Mouse (Mus musculus): Measurements from ENCODE around the gene Ccdc51. TPM values are rescaled to one million over a fixed set of nuclear protein-coding genes. Genes with fewer than 3 reads are reported as not detected.
"Not testable (repeated sequence)": the region's sequence is repeated elsewhere in the genome, so short reads cannot be mapped to it uniquely, and the experiment has no call there.

Gene Ccdc51
- total RNA-seq, 2 experiments from 2014 or later: 7.6 to 8.1 TPM

GRCm38 (mm10) chr9:109123266-109123665 lies 41.0 kb downstream of the Ccdc51 start:
- Histone ChIP-seq H3K4me3 (no peak overlapping the region), H3K27ac (no peak overlapping the region)
- TF ChIP-seq CTCF (conservative IDR thresholded peaks at IDR 0.05): no peak
- no peak for DNase-seq (ENCODE audit: low spot score in 2 of 2)

GRCm38 (mm10) chr9:109124164-109124563 lies 41.9 kb downstream of the Ccdc51 start:
- Histone ChIP-seq H3K4me3 (no peak overlapping the region), H3K27ac (no peak overlapping the region)
- no peak for TF ChIP-seq CTCF (conservative IDR thresholded peaks at IDR 0.05)
- no peak for DNase-seq (ENCODE audit: low spot score in 2 of 2)

GRCm38 (mm10) chr9:109125043-109125442 lies 42.8 kb downstream of the Ccdc51 start:
- Histone ChIP-seq H3K4me3 (no peak overlapping the region), H3K27ac (no peak overlapping the region)
- TF ChIP-seq CTCF (conservative IDR thresholded peaks at IDR 0.05): no peak
- no peak for DNase-seq (ENCODE audit: low spot score in 2 of 2)

- no peak for TF ChIP-seq CTCF (conservative IDR thresholded peaks at IDR 0.05)
- H3K27ac ChIP-seq: no peak overlapping the region
- no peak overlapping the region for H3K4me3 ChIP-seq
- no peak for DNase-seq (ENCODE audit: low spot score in 2 of 2)
Measured at GRCm38 (mm10) chr9:109125481-109125880, 43.2 kb downstream of the Ccdc51 start.

GRCm38 (mm10) chr9:109127076-109127475 lies 44.8 kb downstream of the Ccdc51 start:
- no peak overlapping the region for H3K4me3 ChIP-seq
- no peak overlapping the region for H3K27ac ChIP-seq
- no peak for TF ChIP-seq CTCF (conservative IDR thresholded peaks at IDR 0.05)
- DNase-seq (ENCODE audit: low spot score in 2 of 2): no peak

- DNase-seq (ENCODE audit: low spot score in 2 of 2): peak in 1 of 2 experiments; percentile 27
- Histone ChIP-seq H3K27ac (no peak overlapping the region), H3K4me3 (no peak overlapping the region)
- TF ChIP-seq CTCF (conservative IDR thresholded peaks at IDR 0.05): peak; percentile 80
Measured at GRCm38 (mm10) chr9:109128211-109128610, 45.9 kb downstream of the Ccdc51 start.

GRCm38 (mm10) chr9:109130076-109130475 lies 47.8 kb downstream of the Ccdc51 start:
- no peak for TF ChIP-seq CTCF (conservative IDR thresholded peaks at IDR 0.05)
- DNase-seq (ENCODE audit: low spot score in 2 of 2): no peak
- H3K27ac ChIP-seq: no peak overlapping the region
- H3K4me3 ChIP-seq: no peak overlapping the region

- peak; percentile 69 for TF ChIP-seq CTCF (conservative IDR thresholded peaks at IDR 0.05)
Measured at GRCm38 (mm10) chr9:109140414-109140813, 58.1 kb downstream of the Ccdc51 start.

More at GRCm38 (mm10) chr9:109140414-109140813, 58.1 kb downstream of the Ccdc51 start:
- not testable (repeated sequence) for H3K27ac ChIP-seq; H3K4me3 ChIP-seq; DNase-seq (ENCODE audit: low spot score in 2 of 2)

Other genes with a start within 250 kb of the Ccdc51 start
- 10 to 100 TPM; 16.6 to 22.3 TPM for gene Slc26a6, start 229.2 kb upstream of the Ccdc51 start, total RNA-seq (2021)
- gene Tmem89, start 167.9 kb upstream of the Ccdc51 start, total RNA-seq (2021): under 1 TPM; 0.52 to 0.67 TPM
- 100 to 1,000 TPM; 337 to 364 TPM for gene Uqcrc1, start 145.9 kb upstream of the Ccdc51 start, total RNA-seq (2021)
- 1 to 10 TPM; 3.8 to 4.6 TPM for gene Col7a1, start 128.9 kb upstream of the Ccdc51 start, total RNA-seq (2021)
- not detected for gene Ucn2, start 96.5 kb upstream of the Ccdc51 start, total RNA-seq (2021)
- gene Pfkfb4, start 90.7 kb upstream of the Ccdc51 start, total RNA-seq (2021): 10 to 100 TPM; 10.9 to 11.8 TPM
- 10 to 100 TPM; 56.5 to 58.4 TPM for gene Shisa5, start 43.9 kb upstream of the Ccdc51 start, total RNA-seq (2021)
- gene Trex1, start 22.8 kb upstream of the Ccdc51 start, total RNA-seq (2021): 10 to 100 TPM; 12.9 to 15.4 TPM
- 10 to 100 TPM; 25.0 to 31.9 TPM for gene Atrip, start 8.4 kb upstream of the Ccdc51 start, total RNA-seq (2021)
- 100 to 1,000 TPM; 295 to 309 TPM for gene Tma7, start 94 bp downstream of the Ccdc51 start, total RNA-seq (2021)
- 10 to 100 TPM; 84.4 to 92.7 TPM for gene Plxnb1, start 12.9 kb downstream of the Ccdc51 start, total RNA-seq (2021)
- gene Fbxw21, start 79.5 kb downstream of the Ccdc51 start, total RNA-seq (2021): not detected
- not detected for gene Fbxw13, start 113.5 kb downstream of the Ccdc51 start, total RNA-seq (2021)
- gene Fbxw20, start 152.3 kb downstream of the Ccdc51 start, total RNA-seq (2021): not detected
- gene Fbxw14, start 205.2 kb downstream of the Ccdc51 start, total RNA-seq (2021): not detected